Mouse (Mus musculus) hindbrain, embryonic 12.5 days (tissue): Measurements from ENCODE around the gene Efcab8. TPM values are rescaled to one million over a fixed set of nuclear protein-coding genes. Genes with fewer than 3 reads are reported as not detected.
"Not testable (repeated sequence)": the region's sequence is repeated elsewhere in the genome, so short reads cannot be mapped to it uniquely, and the experiment has no call there.

Experiments used
- ATAC-seq: fragments of 200-750 bp; cut with Nextera tagmentation; 2 replicates; pipeline ENCODE4 v1.8.0; 2017; ENCODE audit warnings: moderate TSS enrichment; ENCODE audit not compliant: low FRiP score
- H3K27ac ChIP-seq: fragments of 300-500 bp; sonication (generic); 2 replicates; pipeline ENCODE4 v1.5.1; 2016; ENCODE audit warnings: mild to moderate bottlenecking
- H3K27me3 ChIP-seq: fragments of 300-500 bp; sonication (generic); 2 replicates; pipeline ENCODE4 v1.6.1; 2016; ENCODE audit warnings: mild to moderate bottlenecking
- H3K36me3 ChIP-seq: fragments of 300-500 bp; sonication (generic); 2 replicates; pipeline ENCODE4 v1.6.1; 2016; ENCODE audit warnings: mild to moderate bottlenecking
- H3K4me1 ChIP-seq: fragments of 300-500 bp; sonication (generic); 2 replicates; pipeline ENCODE4 v1.6.1; 2016
- H3K4me2 ChIP-seq: fragments of 300-500 bp; sonication (generic); replicated peaks from 2 replicates; pipeline ENCODE4 v1.6.1; 2016; ENCODE audit warnings: mild to moderate bottlenecking
- H3K4me3 ChIP-seq: fragments of 300-500 bp; sonication (generic); 2 replicates; pipeline ENCODE4 v1.5.1; 2016; ENCODE audit warnings: mild to moderate bottlenecking
- H3K9ac ChIP-seq: fragments of 300-500 bp; sonication (generic); 2 replicates; pipeline ENCODE4 v1.6.1; 2016; ENCODE audit warnings: mild to moderate bottlenecking, moderate library complexity
- H3K9me3 ChIP-seq: fragments of 300-500 bp; sonication (generic); replicated peaks from 2 replicates; pipeline ENCODE4 v1.6.1; 2016; ENCODE audit warnings: mild to moderate bottlenecking
- WGBS: fragments of 180-500 bp; shearing (Covaris S2); methylation state at CpG from one replicate; pipeline ENCODE4 v1.1.7; 2016; 5-methylcytosine and 5-hydroxymethylcytosine counted together
- polyA plus RNA-seq: library from polyadenylated mRNA; unstranded; fragments of >200 nt; fragmentation: Nextera tagmentation; extraction: Ambion mirVana; gene quantifications from 2 replicates; pipeline ENCODE4 v1.2.1, GENCODE M21; 2016

Gene Efcab8
- polyA plus RNA-seq, 1 experiment from 2014 or later: not detected

DNA sequence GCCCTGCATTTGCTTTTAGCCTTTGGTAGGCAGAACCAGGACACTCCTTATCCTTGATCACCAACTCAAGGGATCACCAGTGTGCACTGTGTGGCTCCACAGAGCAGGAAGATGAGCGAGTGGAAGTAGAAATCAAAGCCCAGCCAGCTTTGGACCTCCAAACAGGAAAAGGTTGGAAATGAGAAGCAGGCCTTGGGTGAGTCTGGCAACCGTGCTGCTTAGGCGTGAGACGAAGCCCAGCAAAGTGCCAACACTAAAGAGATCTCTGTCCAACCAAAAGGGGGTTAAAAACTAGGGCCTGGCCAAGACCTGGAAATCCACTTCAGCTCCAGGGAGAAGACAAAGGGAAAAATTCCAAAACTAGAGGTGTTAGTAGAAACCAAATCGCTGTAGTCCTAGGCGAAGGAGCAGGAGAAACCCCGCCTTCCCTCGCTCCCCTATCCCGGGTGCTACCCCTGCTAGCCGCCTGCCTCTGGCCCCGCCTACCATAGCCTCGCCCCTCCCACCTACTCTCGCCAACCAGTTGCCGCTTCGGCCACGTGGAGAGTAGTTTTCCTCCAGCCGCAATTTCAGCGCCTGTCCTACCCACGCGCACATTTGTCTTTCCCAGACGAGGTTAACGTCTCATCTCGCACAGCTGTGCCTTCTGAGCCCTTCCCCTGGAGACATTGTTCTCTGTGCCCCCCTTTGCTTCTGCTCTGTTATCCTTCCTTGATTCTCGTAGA is 931 bp upstream of the Efcab8 start:
- 17% methylated on average over 24 of the region's 24 CpGs for WGBS
- H3K27ac ChIP-seq: no peak overlapping the region

DNA sequence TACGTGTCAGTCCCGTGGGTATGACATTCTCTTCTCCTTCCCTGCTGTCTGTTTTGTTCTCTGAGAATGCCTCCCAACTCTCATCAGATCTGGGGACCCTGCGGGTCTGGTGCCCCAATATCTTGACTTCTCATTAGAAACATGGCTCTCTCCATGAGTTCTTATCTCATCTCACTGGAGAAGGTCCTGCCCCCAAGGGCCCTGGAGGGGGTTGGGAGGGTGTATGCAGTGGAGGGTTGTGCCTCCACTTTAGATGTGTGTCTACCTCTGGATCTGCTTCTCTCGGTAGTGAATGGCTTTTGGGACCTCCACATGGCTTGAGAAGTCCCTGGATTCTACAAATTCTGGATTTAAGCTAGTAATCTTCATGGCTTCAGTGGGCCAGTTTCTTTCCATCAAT is 1.4 kb downstream of the Efcab8 start:
- ATAC-seq: no peak
- H3K9me3 ChIP-seq: no peaks in the 10 kb centered on the region
- no peaks in the 10 kb centered on the region for H3K27me3 ChIP-seq
- 90% methylated on average over 4 of the region's 4 CpGs for WGBS
- H3K36me3 ChIP-seq: no peaks in the 10 kb centered on the region
- no peak overlapping the region for H3K9ac ChIP-seq
- H3K4me2 ChIP-seq: no peak overlapping the region
- H3K27ac ChIP-seq: no peak overlapping the region
- no peak overlapping the region for H3K4me3 ChIP-seq
- peaks cover 9% of the 10 kb centered on the region for H3K4me1 ChIP-seq

More for the DNA sequence above, 931 bp upstream of the Efcab8 start:
- peaks cover 5% of the 10 kb centered on the region; the same call in 1 of the 2 replicates for H3K36me3 ChIP-seq
- H3K4me3 ChIP-seq: peak overlapping the region; percentile 28
- H3K4me1 ChIP-seq: peaks cover 9% of the 10 kb centered on the region
- H3K4me2 ChIP-seq: peak overlapping the region; percentile 57
- H3K27me3 ChIP-seq: no peaks in the 10 kb centered on the region
- H3K9me3 ChIP-seq: no peaks in the 10 kb centered on the region
- ATAC-seq: peak; percentile 71
- peak overlapping the region; percentile 38; the same call in 1 of the 2 replicates for H3K9ac ChIP-seq

DNA sequence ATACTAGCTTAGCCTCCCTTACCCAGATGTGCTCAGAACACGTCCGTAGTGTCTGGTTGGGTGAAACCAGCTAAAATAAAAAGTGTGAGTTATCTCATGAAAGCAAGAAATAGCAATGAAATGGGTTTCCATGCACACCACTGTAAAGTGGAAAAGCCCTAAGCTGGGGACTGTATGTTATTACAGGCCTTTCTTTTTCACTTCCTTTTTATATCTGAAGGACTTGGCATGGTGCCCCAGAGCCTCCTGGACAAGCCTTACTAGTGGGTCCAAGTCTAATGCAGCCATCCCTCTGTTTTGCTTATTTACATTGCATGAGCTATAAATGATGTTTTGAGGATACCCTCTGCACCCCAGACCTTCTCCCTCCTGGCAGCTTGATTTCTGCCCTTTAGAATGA is 4.9 kb downstream of the Efcab8 start:
- no peak overlapping the region for H3K4me3 ChIP-seq
- H3K27me3 ChIP-seq: no peaks in the 10 kb centered on the region
- WGBS: 97% methylated on average over 2 of the region's 2 CpGs
- no peak overlapping the region for H3K4me2 ChIP-seq
- H3K36me3 ChIP-seq: no peaks in the 10 kb centered on the region
- no peaks in the 10 kb centered on the region for H3K9me3 ChIP-seq
- H3K9ac ChIP-seq: no peak overlapping the region
- H3K4me1 ChIP-seq: no peaks in the 10 kb centered on the region
- no peak for ATAC-seq
- H3K27ac ChIP-seq: no peak overlapping the region

DNA sequence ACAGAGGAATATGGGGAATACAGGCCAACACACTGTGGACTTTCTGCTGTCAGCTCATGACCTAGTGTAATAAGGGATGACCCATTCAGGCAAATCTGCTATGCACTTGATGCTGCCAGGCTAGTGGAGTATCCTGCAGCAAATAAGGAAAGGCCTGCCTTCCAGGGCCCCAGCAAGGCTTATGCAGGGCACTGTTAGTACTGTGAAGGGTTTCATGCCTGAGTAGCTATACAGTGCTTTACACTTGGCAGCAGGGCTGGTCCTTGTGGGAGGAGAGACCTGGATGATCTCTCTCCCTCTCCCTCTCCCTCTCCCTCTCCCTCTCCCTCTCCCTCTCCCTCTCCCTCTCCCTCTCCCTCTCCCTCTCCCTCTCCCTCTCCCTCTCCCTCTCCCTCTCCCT is 13.6 kb downstream of the Efcab8 start:
- Histone ChIP-seq H3K4me3 (no peak overlapping the region), H3K27ac (no peak overlapping the region), H3K9ac (no peak overlapping the region), H3K4me2 (no peak overlapping the region), H3K4me1 (no peaks in the 10 kb centered on the region), H3K9me3 (no peaks in the 10 kb centered on the region), H3K27me3 (no peaks in the 10 kb centered on the region), H3K36me3 (no peaks in the 10 kb centered on the region)
- ATAC-seq: no peak

DNA sequence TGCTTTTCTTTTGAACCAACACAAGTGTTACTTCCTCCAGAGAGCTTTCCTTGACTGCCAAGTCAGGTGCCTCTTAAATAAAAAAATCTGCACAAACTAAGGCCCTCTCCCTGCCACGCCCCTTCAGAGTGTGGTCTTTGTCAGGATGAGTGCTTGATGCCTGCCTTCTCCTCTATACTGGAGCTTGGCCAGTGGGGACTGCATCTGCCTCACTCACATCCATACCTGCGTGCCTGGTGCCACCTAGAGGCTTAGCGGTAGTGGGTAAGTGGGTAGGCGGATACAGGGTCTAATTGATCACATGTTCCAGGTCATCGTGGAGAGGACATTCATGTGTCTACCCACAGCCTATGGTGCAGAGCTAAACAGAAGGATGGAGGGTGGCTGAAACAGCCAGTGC is 15.4 kb downstream of the Efcab8 start:
- Histone ChIP-seq H3K36me3 (no peaks in the 10 kb centered on the region), H3K27ac (no peak overlapping the region), H3K9ac (no peak overlapping the region), H3K4me1 (no peaks in the 10 kb centered on the region), H3K9me3 (no peaks in the 10 kb centered on the region), H3K27me3 (no peaks in the 10 kb centered on the region), H3K4me3 (no peak overlapping the region), H3K4me2 (no peak overlapping the region)
- no peak for ATAC-seq
- WGBS: 54% methylated on average over 5 of the region's 5 CpGs

DNA sequence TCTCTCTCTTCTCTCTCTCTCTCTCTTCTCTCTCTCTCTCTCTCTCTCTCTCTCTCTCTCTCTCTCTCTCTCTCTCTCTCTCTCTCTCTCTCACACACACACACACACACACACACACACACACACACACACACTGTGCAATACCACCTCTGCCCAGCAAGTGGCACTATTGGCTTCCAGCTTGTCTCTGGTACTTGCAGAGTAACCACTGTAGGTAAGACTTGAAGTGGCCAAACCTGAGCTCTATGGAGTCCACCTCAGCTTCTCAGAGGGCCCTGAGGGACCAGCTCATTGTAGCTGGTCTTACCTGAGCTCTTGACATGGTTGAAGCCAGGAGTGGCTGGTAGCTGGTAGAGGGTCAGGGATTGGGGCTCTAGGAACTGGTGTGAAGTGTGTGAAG is 27.7 kb downstream of the Efcab8 start:
- H3K9me3 ChIP-seq, H3K27ac ChIP-seq, H3K36me3 ChIP-seq, H3K4me2 ChIP-seq, H3K27me3 ChIP-seq, H3K9ac ChIP-seq, H3K4me1 ChIP-seq, H3K4me3 ChIP-seq: not testable (repeated sequence)
- ATAC-seq: peak; percentile 38; the same call in 1 of the 2 replicates

DNA sequence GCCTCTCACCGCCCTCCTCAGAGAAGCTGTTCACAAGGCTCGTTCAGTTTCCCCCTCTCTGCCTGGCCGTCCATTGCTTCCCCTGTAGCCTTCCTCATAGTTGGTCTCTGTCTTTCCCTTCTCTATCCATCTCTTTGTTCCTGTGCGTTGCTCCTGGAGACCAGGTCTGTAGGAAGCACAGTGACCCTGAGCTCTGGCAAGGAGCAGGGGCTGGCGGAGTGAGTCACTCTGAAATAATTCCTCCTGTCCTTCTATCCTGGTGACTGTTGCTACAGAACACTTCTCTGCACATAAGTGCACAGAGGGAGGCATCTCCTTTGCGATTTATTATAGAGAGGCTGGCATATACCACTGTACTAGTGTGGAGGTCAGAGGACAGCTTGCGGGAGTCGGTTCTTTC is 28.4 kb downstream of the Efcab8 start:
- H3K9me3 ChIP-seq: no peaks in the 10 kb centered on the region
- no peaks in the 10 kb centered on the region for H3K36me3 ChIP-seq
- no peaks in the 10 kb centered on the region for H3K4me1 ChIP-seq
- H3K27ac ChIP-seq: no peak overlapping the region
- 83% methylated on average over 8 of the region's 8 CpGs for WGBS
- H3K4me2 ChIP-seq: no peak overlapping the region
- no peak for ATAC-seq
- no peak overlapping the region for H3K4me3 ChIP-seq
- no peak overlapping the region for H3K9ac ChIP-seq
- H3K27me3 ChIP-seq: no peaks in the 10 kb centered on the region

DNA sequence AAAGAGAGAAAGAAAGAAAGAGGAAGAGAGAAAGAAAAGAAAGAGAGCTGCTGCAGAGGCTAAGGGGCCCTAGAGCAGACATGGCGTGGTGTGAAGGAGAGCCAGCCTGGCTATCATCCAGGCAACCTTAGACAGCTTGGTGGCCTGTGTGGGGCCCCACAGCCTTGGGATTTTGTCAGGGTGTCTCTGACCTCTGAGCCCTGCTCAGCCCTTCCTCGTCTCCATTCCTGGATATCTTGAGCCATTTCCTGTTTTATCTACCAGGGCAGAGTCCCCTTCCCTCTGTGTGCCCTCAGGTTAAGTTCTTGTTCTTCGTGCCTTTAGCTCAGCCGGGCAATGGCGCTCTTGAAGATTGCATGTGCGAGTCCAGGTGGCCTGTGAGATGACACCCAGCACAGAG is 29.1 kb downstream of the Efcab8 start:
- H3K9me3 ChIP-seq: no peaks in the 10 kb centered on the region
- WGBS: 88% methylated on average over 6 of the region's 6 CpGs
- H3K4me3 ChIP-seq: no peak overlapping the region
- ATAC-seq: no peak
- H3K27me3 ChIP-seq: no peaks in the 10 kb centered on the region
- H3K9ac ChIP-seq: no peak overlapping the region
- no peaks in the 10 kb centered on the region for H3K36me3 ChIP-seq
- no peak overlapping the region for H3K27ac ChIP-seq
- no peaks in the 10 kb centered on the region for H3K4me1 ChIP-seq
- H3K4me2 ChIP-seq: no peak overlapping the region

GRCm38 (mm10) chr2:153809921-153810320 is 30.2 kb downstream of the Efcab8 start:
- Histone ChIP-seq H3K4me2 (no peak overlapping the region), H3K9ac (no peak overlapping the region), H3K36me3 (no peaks in the 10 kb centered on the region), H3K27me3 (no peaks in the 10 kb centered on the region), H3K4me1 (no peaks in the 10 kb centered on the region), H3K9me3 (no peaks in the 10 kb centered on the region), H3K4me3 (no peak overlapping the region), H3K27ac (no peak overlapping the region)
- ATAC-seq: no peak
- 76% methylated on average over 3 of the region's 3 CpGs for WGBS

- Histone ChIP-seq H3K36me3 (no peaks in the 10 kb centered on the region), H3K27me3 (no peaks in the 10 kb centered on the region), H3K4me1 (0 out of 2 replicates have a peak, but pooled peaks cover 3% of the 10 kb centered on the region), H3K9ac (no peak overlapping the region), H3K4me3 (no peak overlapping the region), H3K4me2 (no peak overlapping the region), H3K27ac (no peak overlapping the region), H3K9me3 (no peaks in the 10 kb centered on the region)
- no peak for ATAC-seq
- WGBS: 94% methylated on average over 2 of the region's 2 CpGs
Observed at GRCm38 (mm10) chr2:153822005-153822543, 42.3 kb downstream of the Efcab8 start.

DNA sequence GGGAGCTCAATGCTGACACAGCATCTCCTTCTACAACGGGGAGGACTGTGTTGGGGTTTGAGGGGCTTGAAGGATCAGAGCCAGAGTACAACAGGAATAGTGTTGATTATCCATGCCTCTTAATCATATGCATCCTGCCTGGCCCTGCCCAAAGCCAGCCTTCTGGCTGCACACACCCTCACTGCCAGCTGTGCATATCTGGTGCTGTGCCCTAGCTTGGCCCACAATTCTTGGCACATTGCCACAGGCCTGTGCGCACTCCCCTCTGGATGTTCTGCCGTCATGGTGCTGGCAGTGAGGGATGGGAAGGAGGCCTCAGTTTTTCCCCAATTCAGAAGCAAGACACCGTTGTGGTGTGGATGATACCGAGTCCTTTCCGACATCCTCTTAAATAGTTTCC is 44.9 kb downstream of the Efcab8 start:
- 75% methylated on average over 6 of the region's 6 CpGs for WGBS
- no peak overlapping the region for H3K27ac ChIP-seq
- ATAC-seq: 0 out of 2 replicates have a peak, but pooled peaks have one; percentile 38
- no peak overlapping the region for H3K9ac ChIP-seq
- no peaks in the 10 kb centered on the region for H3K27me3 ChIP-seq
- H3K4me2 ChIP-seq: no peak overlapping the region
- H3K9me3 ChIP-seq: no peaks in the 10 kb centered on the region
- H3K4me3 ChIP-seq: no peak overlapping the region
- H3K36me3 ChIP-seq: no peaks in the 10 kb centered on the region
- H3K4me1 ChIP-seq: 0 out of 2 replicates have a peak, but pooled peaks cover 3% of the 10 kb centered on the region

- not testable (repeated sequence) for H3K9me3 ChIP-seq, H3K36me3 ChIP-seq, H3K4me1 ChIP-seq, H3K4me2 ChIP-seq, H3K27ac ChIP-seq, H3K9ac ChIP-seq, ATAC-seq, H3K4me3 ChIP-seq, H3K27me3 ChIP-seq
- WGBS: 70% methylated on average over 32 of the region's 32 CpGs
Observed at GRCm38 (mm10) chr2:153825900-153826299, 46.2 kb downstream of the Efcab8 start.

DNA sequence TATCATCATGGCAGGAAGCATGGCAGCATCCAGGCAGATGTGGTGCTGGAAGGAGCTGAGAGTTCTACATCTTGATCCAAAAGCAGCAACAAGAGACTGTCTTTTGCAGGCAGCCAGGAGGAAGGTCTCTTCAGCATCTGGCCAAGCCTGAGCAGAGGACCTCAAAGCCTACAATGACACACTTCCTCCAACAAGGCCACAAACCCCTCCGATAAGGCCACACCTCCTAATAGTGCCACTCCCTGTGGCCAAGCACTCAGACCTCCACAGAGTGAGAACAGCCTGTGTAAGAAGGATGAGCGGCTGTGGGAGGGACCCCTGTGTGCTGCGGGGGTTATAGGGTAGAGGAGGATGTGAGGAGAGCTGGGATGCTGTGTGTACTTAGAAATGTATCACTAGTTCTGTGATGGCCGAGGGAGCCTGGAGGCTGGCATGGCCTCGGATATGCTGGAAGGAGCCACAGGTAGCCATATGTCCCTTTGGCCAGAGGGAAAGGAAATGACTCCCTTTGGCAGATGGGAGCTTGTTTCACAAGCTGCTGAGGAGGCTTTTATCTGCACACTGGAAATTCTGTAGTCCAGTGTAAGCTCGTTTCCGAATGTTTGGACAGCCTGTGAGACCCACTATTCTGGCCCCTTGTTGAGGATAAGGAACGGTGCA is 47.6 kb downstream of the Efcab8 start:
- no peak overlapping the region for H3K27ac ChIP-seq

More for the DNA sequence above, 47.6 kb downstream of the Efcab8 start:
- ATAC-seq: no peak
- H3K4me1 ChIP-seq: 0 out of 2 replicates have a peak, but pooled peaks cover 3% of the 10 kb centered on the region
- no peak overlapping the region for H3K4me2 ChIP-seq
- no peak overlapping the region for H3K9ac ChIP-seq
- H3K27me3 ChIP-seq: no peaks in the 10 kb centered on the region
- H3K9me3 ChIP-seq: no peaks in the 10 kb centered on the region
- no peak overlapping the region for H3K4me3 ChIP-seq
- 88% methylated on average over 8 of the region's 8 CpGs for WGBS
- no peaks in the 10 kb centered on the region for H3K36me3 ChIP-seq
